Mouse (Mus musculus): ENCODE results near the gene Adamts6. TPM values are rescaled to one million over a fixed set of nuclear protein-coding genes. Genes with fewer than 3 reads are reported as not detected.
A peak's percentile ranks its signal among the peaks of the same experiment; 100 is the strongest.

Gene Adamts6
- polyA plus RNA-seq, 1 experiment from 2014 or later: 1.8 TPM

- H3K4me1 ChIP-seq: no peaks in the 10 kb centered on the region
- H3K27ac ChIP-seq (replicated peaks): no peak overlapping the region
- WGBS: 90% methylated on average over 4 of the region's 4 CpGs
- H3K27me3 ChIP-seq (ENCODE audit: low read depth, poor library complexity, severe bottlenecking): no peaks in the 10 kb centered on the region
- no peak for DNase-seq (ENCODE audit: low spot score)
- no peak overlapping the region for H3K4me3 ChIP-seq
- H3K36me3 ChIP-seq: no peaks in the 10 kb centered on the region
- H3K9me3 ChIP-seq (replicated peaks): no peaks in the 10 kb centered on the region
These were observed 238.0 kb downstream of the Adamts6 start for GRCm38 (mm10) chr13:104525656-104526055.

GRCm38 (mm10) chr13:104529238-104529637 is 241.6 kb downstream of the Adamts6 start:
- Histone ChIP-seq H3K27me3 (ENCODE audit: low read depth, poor library complexity, severe bottlenecking) (no peaks in the 10 kb centered on the region), H3K4me3 (no peak overlapping the region), H3K36me3 (no peaks in the 10 kb centered on the region), H3K9me3 (replicated peaks) (no peaks in the 10 kb centered on the region), H3K27ac (replicated peaks) (no peak overlapping the region), H3K4me1 (no peaks in the 10 kb centered on the region)
- peak; percentile 8 for DNase-seq (ENCODE audit: low spot score)

- no peaks in the 10 kb centered on the region for H3K4me1 ChIP-seq
- DNase-seq (ENCODE audit: low spot score): no peak
- H3K36me3 ChIP-seq: no peaks in the 10 kb centered on the region
- H3K27me3 ChIP-seq (ENCODE audit: low read depth, poor library complexity, severe bottlenecking): no peaks in the 10 kb centered on the region
- no peak overlapping the region for H3K4me3 ChIP-seq
- 90% methylated on average over 8 of the region's 8 CpGs for WGBS
- H3K9me3 ChIP-seq (replicated peaks): no peaks in the 10 kb centered on the region
- no peak overlapping the region for H3K27ac ChIP-seq (replicated peaks)
These were observed 244.2 kb downstream of the Adamts6 start for GRCm38 (mm10) chr13:104531841-104532240.

GRCm38 (mm10) chr13:104532723-104533122 is 245.1 kb downstream of the Adamts6 start:
- Histone ChIP-seq H3K4me1 (no peaks in the 10 kb centered on the region), H3K27ac (replicated peaks) (no peak overlapping the region), H3K36me3 (no peaks in the 10 kb centered on the region), H3K9me3 (replicated peaks) (no peaks in the 10 kb centered on the region), H3K4me3 (no peak overlapping the region), H3K27me3 (ENCODE audit: low read depth, poor library complexity, severe bottlenecking) (no peaks in the 10 kb centered on the region)
- DNase-seq (ENCODE audit: low spot score): no peak
- WGBS: 96% methylated on average over 7 of the region's 7 CpGs

GRCm38 (mm10) chr13:104533806-104534495 is 246.3 kb downstream of the Adamts6 start:
- H3K27ac ChIP-seq (replicated peaks): no peak overlapping the region
- no peak overlapping the region for H3K4me3 ChIP-seq
- no peaks in the 10 kb centered on the region for H3K36me3 ChIP-seq
- no peaks in the 10 kb centered on the region for H3K9me3 ChIP-seq (replicated peaks)
- 94% methylated on average over 7 of the region's 7 CpGs for WGBS
- no peaks in the 10 kb centered on the region for H3K27me3 ChIP-seq (ENCODE audit: low read depth, poor library complexity, severe bottlenecking)
- no peaks in the 10 kb centered on the region for H3K4me1 ChIP-seq
- DNase-seq (ENCODE audit: low spot score): no peak

- Histone ChIP-seq H3K27ac (replicated peaks) (0 out of 2 replicates have a peak overlapping the region, but pooled peaks have one; percentile 0), H3K27me3 (ENCODE audit: low read depth, poor library complexity, severe bottlenecking) (no peaks in the 10 kb centered on the region), H3K9me3 (replicated peaks) (no peaks in the 10 kb centered on the region), H3K4me3 (no peak overlapping the region), H3K36me3 (no peaks in the 10 kb centered on the region), H3K4me1 (peaks cover 6% of the 10 kb centered on the region)
- no peak for DNase-seq (ENCODE audit: low spot score)
- 42% methylated on average over 7 of the region's 7 CpGs for WGBS
These were observed 253.3 kb downstream of the Adamts6 start for GRCm38 (mm10) chr13:104540861-104541398.

- no peaks in the 10 kb centered on the region for H3K27me3 ChIP-seq (ENCODE audit: low read depth, poor library complexity, severe bottlenecking)
- 83% methylated on average over 10 of the region's 10 CpGs for WGBS
- H3K27ac ChIP-seq (replicated peaks): peak overlapping the region; percentile 23; the same call in 1 of the 2 replicates
- DNase-seq (ENCODE audit: low spot score): no peak
- no peaks in the 10 kb centered on the region for H3K9me3 ChIP-seq (replicated peaks)
- no peak overlapping the region for H3K4me3 ChIP-seq
- peaks cover 6% of the 10 kb centered on the region for H3K4me1 ChIP-seq
- no peaks in the 10 kb centered on the region for H3K36me3 ChIP-seq
These were observed 254.6 kb downstream of the Adamts6 start for GRCm38 (mm10) chr13:104542123-104542758.

GRCm38 (mm10) chr13:104542759-104543141 is 255.1 kb downstream of the Adamts6 start:
- Histone ChIP-seq H3K4me1 (peaks cover 6% of the 10 kb centered on the region), H3K9me3 (replicated peaks) (no peaks in the 10 kb centered on the region), H3K27me3 (ENCODE audit: low read depth, poor library complexity, severe bottlenecking) (no peaks in the 10 kb centered on the region), H3K27ac (replicated peaks) (no peak overlapping the region), H3K36me3 (no peaks in the 10 kb centered on the region), H3K4me3 (no peak overlapping the region)
- 76% methylated on average over 4 of the region's 4 CpGs for WGBS
- DNase-seq (ENCODE audit: low spot score): no peak

Other genes starting within 250 kb of the Adamts6 start
- 15.9 and 20.1 TPM in 2 replicates for gene Nln, start 178.2 kb upstream of the Adamts6 start, polyA plus RNA-seq (2016; fragmentation: Nextera tagmentation; extraction: Ambion mirVana)
- gene Sgtb, start 178.1 kb upstream of the Adamts6 start, polyA plus RNA-seq (2016; fragmentation: Nextera tagmentation; extraction: Ambion mirVana): 11.7 and 15.2 TPM in 2 replicates
- gene Trappc13, start 109.4 kb upstream of the Adamts6 start, polyA plus RNA-seq (2016; fragmentation: Nextera tagmentation; extraction: Ambion mirVana): 81.4 and 87.7 TPM in 2 replicates
- 18.9 and 21.4 TPM in 2 replicates for gene Trim23, start 109.0 kb upstream of the Adamts6 start, polyA plus RNA-seq (2016; fragmentation: Nextera tagmentation; extraction: Ambion mirVana)
- gene Cenpk, start 59.2 kb upstream of the Adamts6 start, polyA plus RNA-seq (2016; fragmentation: Nextera tagmentation; extraction: Ambion mirVana): 78.7 and 89.8 TPM in 2 replicates
- gene Ppwd1, start 59.0 kb upstream of the Adamts6 start, polyA plus RNA-seq (2016; fragmentation: Nextera tagmentation; extraction: Ambion mirVana): 17.9 and 18.6 TPM in 2 replicates

Data from midbrain, embryonic 10.5 days (tissue).